Mouse (Mus musculus) mature B cell (primary cell): ENCODE data around the gene Tmem86a.

Experiments used
- in situ Hi-C: fragments of 300-500 bp; cut with MboI; formaldehyde crosslinking; loops from 2 replicates; pipeline ENCODE4 v1.14.3; 2019

Gene Tmem86a

GRCm38 (mm10) chr7:47050366-47050765 is at the start of gene Tmem86a:
Gene Tmem86a, plus strand, starts transcription at chr7:47050601.
- in situ Hi-C loops: no loop called here

DNA sequence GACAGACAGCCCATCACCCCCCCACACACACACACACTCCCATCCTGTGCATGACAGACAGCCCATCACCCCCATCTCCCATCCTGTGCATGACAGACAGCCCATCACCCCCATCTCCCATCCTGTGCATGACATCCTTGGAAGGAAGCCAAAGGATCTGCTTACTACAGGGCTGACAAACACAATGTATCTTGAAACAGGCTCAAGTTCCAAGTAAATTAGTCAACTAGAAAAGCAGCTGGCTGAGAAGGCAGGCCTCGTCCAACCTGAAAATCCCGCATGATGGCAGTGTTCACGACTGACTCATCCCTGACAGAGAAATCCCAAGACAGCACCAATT is 49.8 kb upstream of the Tmem86a start:
- in situ Hi-C loops: no loop called here

GRCm38 (mm10) chr7:47001125-47001899 is 49.1 kb upstream of the Tmem86a start:
- in situ Hi-C loops: no loop called here

- in situ Hi-C loops: no loop called here
Observed at GRCm38 (mm10) chr7:47001900-47002275, 48.5 kb upstream of the Tmem86a start.

GRCm38 (mm10) chr7:47003411-47004115 is 46.8 kb upstream of the Tmem86a start:
- in situ Hi-C loops: no loop called here

GRCm38 (mm10) chr7:47007109-47007780 is 43.2 kb upstream of the Tmem86a start:
- in situ Hi-C loops: loop anchor here (5.0 kb wide), 1 partner anchor 85 kb away; no protein-coding TSS in a partner anchor

DNA sequence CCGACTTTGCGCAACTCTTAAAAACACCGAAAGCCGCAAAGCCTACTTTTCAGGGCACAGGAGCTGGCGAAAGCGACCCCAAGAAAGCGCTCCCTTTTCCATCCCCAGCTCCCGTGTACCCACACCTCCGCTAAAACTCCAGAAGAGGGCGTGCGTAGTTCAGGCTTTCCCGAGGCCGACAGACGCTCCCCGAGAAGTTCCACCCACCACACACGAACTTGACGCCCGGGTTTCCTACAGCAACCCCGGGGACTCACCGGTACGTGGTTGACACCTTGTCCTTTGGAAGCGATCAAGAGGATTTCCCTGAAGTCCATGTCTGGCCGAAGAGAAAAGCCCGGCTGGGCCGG is 42.6 kb upstream of the Tmem86a start:
- in situ Hi-C loops: loop anchor here (5.0 kb wide), 1 partner anchor 85 kb away; no protein-coding TSS in a partner anchor

DNA sequence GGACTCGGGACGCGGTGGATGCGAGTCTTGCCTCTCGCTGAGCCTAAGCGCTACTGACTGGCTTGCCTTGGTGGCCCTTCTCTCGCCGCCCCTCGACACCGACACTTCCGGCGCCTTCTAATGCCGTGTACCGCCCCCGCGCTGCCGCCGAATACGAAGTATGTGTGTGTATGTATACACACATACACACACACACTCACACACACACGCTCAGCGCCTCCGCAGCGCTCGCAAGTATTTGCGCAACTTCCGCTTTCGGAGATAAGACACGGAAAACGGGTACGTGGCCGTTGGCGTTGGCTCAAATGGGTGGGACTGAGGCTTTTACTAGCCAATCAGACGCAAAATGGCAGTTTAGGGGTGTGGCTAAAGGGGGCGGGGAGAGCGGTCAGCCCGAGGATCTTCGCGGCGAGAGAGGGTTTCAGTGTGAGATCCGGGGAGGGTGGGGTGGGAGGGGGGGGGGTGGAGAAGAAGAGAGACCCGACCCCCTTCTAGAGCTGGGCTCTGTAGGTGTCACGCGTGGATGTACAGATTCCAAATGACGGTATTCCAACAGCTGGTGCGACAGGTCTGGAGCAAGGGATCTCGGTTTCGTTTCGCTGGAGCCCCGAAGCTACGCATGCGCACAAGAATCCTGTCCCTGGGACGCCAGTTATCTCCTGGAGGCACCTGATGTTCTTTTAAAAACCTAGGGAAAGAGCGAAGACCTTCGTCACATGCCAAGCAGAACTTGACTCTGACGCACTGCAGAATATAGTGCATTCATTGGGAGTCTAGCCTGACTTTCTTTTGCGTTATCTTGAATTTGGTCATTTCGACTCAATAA is 42.0 kb upstream of the Tmem86a start, which contains the start of gene Spty2d1:
Spty2d1 (minus strand) TSS at position 244 of the 826 bp plus-strand sequence.
- in situ Hi-C loops: loop anchor here (5.0 kb wide), 1 partner anchor 86 kb away; no protein-coding TSS in a partner anchor

GRCm38 (mm10) chr7:47013131-47013767 is 37.2 kb upstream of the Tmem86a start:
- in situ Hi-C loops: no loop called here

GRCm38 (mm10) chr7:47014564-47015389 is 35.6 kb upstream of the Tmem86a start:
- in situ Hi-C loops: no loop called here

DNA sequence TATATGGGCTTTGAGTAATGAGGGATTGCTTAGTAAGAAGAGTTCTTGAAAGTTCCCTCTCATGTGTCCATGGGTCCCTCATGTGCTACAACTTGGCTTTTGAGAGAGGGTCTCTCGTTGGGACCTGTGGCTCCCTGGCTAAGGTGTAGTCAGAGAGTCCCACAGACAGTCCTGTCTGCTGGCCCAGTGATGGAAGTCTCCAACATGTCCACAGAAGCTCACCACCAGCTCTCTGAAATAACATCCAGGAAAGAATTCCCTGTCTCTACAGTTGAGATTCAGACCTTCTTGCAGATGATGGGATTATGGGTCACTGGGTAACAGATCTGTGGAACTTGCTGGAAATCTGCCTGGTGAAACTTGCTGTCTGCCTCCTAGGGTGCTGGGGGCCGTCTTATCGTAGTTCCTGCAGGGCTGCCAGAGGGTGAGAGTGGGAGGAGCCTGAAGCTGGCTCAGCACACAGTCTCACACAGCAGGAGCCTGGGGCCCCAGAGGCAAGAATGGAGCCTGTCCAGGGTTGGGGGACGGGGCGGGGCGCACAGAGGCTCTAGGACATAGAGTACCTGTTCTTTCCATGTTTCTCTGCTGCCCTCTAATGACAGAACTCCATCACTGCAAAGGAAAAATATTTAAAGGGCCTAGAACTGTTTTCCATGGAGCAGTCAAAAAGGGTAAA is 34.9 kb upstream of the Tmem86a start:
- in situ Hi-C loops: no loop called here

GRCm38 (mm10) chr7:47016602-47017001 is 33.8 kb upstream of the Tmem86a start:
- in situ Hi-C loops: no loop called here

- in situ Hi-C loops: no loop called here
Observed at GRCm38 (mm10) chr7:47017146-47017545, 33.3 kb upstream of the Tmem86a start.

DNA sequence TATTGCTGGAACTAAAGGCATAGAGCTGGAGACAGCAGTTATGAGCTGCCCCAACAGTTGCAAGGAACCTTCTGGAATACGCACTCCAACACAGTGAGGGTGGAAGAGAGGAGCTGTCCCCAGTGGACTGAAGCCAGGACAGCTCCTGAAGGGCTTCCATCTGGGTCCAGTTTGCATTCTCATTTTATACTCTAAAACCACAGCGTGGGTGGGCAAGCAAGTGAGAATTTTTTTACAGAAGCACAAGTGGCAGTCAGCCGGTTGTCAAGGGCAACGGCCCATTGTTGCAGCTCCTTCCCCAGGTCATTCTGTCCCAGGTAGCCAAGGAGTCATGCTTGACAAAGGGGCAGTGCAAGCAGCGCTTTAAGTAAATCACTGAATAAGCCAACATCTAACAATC is 30.8 kb upstream of the Tmem86a start:
- in situ Hi-C loops: loop anchor here (5.0 to 10.0 kb wide), 3 partner anchors 57 to 125 kb away; no protein-coding TSS in a partner anchor

GRCm38 (mm10) chr7:47020956-47021355 is 29.4 kb upstream of the Tmem86a start:
- in situ Hi-C loops: loop anchor here (5.0 to 10.0 kb wide), 3 partner anchors 59 to 124 kb away; no protein-coding TSS in a partner anchor

GRCm38 (mm10) chr7:47022482-47022881 is 27.9 kb upstream of the Tmem86a start:
- in situ Hi-C loops: loop anchor here (5.0 to 10.0 kb wide), 3 partner anchors 60 to 122 kb away; no protein-coding TSS in a partner anchor

- in situ Hi-C loops: loop anchor here (5.0 to 10.0 kb wide), 3 partner anchors 59 to 121 kb away; no protein-coding TSS in a partner anchor
Observed at GRCm38 (mm10) chr7:47023530-47023929, 26.9 kb upstream of the Tmem86a start.

GRCm38 (mm10) chr7:47024454-47024853 is 25.9 kb upstream of the Tmem86a start:
- in situ Hi-C loops: loop anchor here (5.0 to 10.0 kb wide), 3 partner anchors 58 to 120 kb away; no protein-coding TSS in a partner anchor

DNA sequence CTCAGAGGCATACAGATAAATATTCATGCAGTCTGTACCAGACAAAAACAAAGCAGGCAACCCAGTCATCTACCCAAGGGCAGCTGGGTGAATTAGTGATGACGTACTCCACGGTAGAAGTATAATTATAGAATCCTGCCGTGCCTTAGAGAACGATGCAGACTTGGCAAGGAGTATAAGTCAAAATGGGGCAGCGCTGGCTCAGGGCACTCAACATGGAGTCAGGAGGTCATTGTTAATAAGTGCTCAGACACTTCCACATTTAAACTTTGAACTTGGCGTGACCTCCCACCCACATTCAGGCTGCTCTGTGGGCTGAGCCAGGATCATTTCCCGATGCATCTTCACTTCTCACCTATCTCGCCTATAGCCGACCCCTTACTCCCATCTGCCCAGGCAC is 25.0 kb upstream of the Tmem86a start:
- in situ Hi-C loops: loop anchor here (10.0 kb wide), 1 partner anchor 119 kb away; no protein-coding TSS in a partner anchor
